Mouse (Mus musculus): ENCODE data around the gene Gm609.

Gm609 gene

DNA sequence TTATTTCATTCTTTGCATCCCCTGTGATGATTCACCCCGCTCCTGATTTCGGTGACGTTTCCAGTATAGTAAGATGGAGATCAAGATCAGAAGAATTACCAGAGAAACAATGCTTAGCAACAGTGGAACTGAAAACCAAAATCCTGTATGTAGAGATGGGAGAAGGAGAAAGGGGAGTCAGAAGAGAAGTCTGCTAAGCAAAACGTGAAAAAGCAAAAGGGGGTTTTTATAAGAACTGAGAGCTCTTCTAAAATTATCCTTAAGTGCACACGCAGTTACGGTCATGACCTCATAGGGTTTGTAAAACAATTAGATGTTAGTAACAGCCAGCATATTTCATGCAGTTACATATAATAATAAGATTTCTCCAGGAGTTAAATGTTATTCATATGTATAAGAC lies 100.5 kb downstream of the Gm609 start:
- in situ Hi-C loops (cut with MboI) = no loop called here

DNA sequence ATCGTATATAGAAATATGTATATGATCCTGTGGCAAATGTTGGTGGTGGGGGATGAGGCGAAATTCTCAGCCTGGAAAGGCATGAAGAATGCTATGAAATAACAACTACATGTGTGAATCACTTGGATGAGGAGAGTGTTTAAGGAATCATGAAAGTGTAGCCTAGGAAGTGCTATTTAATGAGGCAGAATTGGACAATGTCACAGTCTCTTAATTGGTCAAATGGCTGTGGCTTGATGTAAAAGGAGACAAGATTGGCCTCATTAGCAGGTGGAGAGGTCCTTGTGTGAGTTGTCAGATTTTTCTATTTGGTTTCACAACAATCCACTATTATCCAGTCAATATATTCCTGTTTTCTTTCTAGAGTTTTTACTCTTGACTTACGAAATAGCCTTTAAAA lies 101.1 kb downstream of the Gm609 start:
- in situ Hi-C loops (cut with MboI) = no loop called here

DNA sequence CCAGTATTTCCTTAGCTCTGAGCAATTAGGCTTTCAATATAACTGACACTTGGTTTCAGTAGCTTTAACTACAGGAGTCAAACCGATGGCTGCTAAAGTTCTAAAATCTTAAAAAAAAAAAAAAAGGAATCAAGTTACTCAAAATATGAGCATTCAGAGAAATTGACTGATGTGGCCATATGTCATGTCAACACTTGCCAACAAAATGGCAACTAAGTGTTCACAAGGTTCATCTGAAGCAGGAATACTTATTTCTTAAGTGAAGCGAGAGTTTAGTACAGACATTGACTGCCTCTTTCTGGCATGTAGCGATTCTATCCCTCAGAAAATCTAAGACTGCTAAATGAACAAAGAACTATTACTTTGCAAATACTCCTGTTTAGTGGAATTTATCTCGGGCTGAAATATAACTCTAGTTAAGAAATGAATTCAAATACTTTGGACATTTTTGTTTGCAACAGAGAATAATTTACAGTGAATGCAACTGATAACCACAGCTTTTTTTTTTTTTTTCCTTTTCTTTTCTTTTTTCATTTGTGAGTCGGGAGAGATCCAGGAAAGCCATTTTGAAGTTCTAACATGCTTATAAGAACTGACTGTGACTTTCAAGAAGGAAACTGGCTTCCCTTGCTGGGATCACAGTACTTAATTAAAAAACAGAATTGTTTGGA lies 102.3 kb downstream of the Gm609 start:
- in situ Hi-C loops (cut with MboI) = no loop called here

DNA sequence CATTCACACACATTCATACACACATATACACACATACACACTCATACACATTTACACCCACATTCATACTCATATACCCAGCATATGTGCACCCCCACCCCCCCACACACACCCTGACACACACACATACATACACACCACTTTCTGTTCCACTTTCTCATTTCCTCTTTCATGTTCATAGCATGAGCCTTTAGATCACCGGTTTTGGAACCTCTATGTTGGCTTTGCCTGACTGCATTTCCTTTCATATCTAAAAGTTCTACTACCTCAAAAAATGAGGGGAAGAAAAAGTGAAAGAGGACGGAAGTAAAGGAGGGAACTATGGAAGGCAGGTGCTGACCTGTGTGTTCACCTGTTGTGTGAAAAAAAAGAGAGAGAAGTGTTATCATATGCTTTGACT lies 102.9 kb downstream of the Gm609 start:
- in situ Hi-C loops (cut with MboI) = no loop called here

DNA sequence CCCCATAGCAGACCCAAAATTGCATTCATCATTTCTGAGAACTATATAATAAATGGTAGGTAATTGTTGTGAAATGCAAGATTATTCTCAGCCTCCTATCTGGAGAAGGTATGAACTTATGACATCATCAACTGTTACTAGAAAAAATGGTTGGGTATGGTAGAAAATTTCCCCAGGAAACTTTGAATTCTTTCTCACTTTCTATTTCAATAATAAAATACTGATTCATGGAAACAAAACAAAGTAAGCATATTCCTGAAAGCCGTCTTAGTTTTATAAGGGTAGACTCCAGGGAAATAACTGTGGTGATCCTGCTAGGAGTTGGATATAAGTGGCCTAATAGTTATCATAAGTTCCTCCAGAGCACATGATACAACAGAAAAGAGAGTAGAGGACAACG lies 103.7 kb downstream of the Gm609 start:
- in situ Hi-C loops (cut with MboI) = no loop called here

DNA sequence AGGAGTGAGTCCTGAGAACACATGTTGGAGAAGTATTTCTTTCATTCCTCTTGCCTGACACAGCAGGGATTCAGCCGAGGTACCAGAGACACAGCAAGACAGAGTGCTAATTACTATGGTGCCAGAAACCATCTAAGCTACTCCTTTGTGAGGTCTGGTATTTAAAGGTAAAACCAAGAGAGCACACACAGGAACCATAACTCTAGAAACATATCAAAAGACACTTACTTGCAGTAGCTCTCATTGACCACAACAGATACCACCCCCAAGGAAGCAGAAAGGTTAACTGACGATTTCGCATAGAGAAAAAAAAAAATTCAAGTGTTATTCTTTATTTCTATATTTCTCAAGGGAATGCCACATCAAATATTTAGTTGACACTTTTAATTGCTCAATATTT lies 111.0 kb downstream of the Gm609 start:
- in situ Hi-C loops (cut with MboI) = no loop called here

DNA sequence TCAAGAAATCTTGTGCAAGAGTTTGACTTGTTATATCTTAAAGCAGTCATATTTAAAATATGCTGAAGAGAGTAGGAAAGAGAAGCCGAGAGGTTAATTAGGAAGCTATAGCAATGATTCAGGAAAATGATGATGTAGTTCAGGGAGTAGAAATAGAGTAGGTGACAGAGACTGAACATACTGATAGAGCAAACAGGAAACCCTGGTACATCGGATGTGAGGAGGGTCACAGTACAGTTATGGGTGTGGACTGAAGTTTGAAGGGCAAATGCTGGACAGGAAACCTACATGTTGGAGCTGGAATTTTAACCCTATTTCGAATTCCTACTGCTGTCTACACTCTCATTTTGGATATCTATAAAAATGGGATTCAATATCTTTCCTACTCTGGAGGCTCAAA lies 113.8 kb downstream of the Gm609 start:
- in situ Hi-C loops (cut with MboI) = no loop called here

DNA sequence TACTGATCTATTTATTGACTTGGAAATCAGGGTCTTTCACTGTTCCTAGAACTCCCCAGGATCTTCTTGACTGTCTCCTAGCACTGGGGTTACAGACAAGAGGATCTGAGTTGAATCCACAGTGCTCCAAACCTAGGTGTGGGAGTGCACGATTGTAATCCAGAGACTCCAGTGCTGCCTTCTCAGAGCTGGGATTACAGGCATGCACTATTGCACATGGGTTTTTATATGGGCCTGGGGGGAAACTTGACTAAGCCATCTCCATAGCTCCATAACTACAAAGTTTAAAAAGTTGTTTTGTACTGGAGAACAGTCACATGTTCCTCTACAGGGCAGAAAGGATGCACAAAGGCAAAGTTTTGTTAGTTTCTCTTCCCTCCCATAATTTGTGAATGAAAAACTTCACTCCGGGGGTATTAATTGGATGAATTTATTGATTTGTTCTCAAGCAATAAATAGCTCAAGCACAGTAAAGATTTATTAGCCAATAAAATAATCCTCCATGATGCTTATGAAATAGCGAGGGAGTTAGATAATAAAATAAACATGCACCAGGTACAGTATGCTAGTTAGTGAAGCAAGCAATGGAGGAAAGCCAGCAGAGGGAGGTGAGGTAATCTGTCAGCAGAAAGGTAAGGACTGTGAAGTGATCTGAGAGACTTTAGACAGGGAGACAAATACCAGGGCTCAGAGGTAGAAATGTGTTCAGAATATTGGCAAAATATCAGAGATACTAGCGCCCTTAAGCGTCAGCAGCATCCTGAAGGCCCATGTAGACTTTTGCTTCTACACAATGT lies 114.4 kb downstream of the Gm609 start:
- in situ Hi-C loops (cut with MboI) = no loop called here

DNA sequence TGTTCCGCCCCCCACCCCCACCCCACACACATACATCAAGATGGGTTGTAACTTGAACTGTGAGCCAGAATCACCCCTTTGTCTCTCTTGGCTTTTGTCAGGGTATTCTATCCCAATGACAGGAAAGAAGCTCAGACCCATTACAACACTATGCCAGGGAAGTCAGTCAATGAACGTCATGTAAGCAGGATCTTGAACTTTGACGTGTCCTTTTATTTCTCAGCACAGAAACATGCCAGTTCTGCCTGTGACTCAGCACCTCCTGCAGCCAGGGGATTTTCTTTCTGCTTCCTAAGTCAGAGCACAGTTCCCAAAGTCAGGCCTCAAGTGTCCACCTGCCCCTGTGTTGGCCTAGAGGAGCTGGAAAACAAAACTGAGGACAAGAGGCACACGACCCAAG lies 115.4 kb downstream of the Gm609 start:
- in situ Hi-C loops (cut with MboI) = no loop called here

DNA sequence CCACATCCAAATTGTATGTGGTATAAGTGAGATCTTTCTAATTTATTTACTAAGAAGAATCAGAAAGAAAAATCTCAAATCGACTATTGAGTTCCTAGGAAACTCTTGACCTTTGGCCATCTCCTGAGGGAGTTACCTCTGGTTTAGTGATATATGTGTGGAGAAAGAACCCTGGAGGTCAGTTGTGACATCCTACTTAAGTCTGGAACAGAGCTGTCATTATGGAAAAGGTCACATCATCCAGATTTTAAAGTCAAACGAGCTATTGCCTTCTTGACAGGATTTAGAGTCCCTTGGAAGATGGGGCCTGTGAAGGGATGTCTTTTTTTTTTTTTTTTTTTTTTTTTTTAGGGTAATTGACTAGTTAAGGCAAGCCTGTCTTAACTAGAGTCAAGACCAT lies 116.0 kb downstream of the Gm609 start:
- in situ Hi-C loops (cut with MboI) = no loop called here

DNA sequence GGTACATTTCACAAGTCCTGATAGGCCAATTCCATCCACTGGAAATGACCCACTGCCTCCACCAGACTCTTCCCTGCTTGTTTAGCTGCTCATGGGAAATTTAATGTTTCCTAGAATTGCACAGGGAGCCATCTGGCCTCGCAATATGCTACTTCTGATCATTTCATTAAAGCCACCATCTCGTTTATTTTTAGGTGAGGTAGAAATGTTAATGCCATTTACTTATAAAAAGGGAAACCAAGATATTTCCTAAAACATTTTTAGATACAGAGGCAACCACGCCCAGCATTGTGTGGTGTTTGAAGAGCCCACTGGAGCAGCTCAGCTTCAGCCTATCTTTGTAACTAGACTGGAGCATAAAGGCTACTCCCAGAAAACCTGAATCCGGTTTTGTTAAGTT lies 116.5 kb downstream of the Gm609 start:
- in situ Hi-C loops (cut with MboI) = no loop called here

DNA sequence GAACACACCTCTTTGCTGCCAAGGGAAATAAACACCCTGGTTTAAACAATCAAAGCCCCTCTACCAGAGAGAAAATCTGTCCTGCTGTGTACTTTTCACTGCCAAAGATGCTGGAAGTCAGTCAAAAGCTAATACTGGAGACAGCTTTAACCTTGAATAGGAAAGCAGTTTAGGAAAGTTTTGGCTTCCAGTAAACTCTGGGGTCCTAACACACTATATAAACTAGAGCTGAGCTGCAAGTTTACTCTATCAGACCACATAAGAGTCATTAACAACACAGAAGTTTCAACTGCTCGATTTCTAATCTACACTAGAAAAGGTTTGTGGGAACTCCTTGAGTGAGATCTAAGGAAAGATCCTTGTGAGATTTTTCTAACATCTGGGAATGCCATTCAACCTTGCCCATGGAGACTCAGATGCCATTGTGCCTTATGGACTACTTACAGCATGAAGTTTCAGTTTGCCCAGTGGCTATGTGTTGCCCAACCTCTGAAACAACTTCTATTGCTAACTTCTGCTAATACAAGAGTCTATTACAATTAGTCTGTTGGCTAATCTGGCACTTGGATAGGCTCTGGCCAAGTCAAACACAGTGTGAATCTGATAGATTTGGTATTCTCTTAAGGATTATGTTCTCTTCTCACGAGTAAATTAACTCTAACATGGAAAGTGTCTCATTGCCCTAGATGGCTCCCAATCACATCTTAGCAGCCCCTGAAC lies 117.1 kb downstream of the Gm609 start:
- in situ Hi-C loops (cut with MboI) = no loop called here

DNA sequence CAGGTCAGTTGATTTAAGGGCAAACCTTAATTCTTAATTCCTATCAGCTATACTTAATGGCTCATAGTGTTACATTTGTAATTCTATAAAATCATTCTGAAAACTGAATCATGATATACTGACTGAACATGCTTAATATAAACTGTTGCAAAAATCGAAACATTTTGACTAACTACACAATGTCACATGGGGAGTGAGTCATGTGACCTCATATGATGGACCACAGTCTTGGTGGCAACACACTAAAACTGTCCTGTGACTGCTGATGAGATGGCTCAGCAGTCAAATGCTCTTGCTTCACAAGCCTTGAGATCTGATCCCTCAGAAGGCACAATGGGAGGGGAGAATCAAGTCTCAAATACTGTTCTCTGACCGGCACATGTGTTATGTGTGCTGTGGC lies 118.7 kb downstream of the Gm609 start:
- in situ Hi-C loops (cut with MboI) = no loop called here

DNA sequence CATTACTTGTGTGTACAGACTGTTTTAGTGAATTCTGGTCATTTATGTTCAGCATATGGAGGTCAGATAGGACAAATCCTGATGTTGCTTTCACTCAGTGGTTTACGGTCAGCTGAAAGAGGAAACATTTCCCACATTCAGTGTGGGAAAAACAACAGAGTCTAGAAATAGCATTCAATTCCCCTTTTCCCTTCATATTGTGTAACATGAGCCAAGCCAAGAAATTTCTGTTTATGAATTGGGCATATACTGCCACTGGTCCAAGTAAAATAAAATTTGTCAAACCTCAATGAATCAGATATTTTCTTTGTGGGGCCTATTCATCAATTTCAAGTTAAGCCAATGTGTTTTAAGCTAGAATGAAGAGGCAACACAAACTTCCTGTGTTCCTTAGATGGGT lies 121.7 kb downstream of the Gm609 start:
- in situ Hi-C loops (cut with MboI) = no loop called here

DNA sequence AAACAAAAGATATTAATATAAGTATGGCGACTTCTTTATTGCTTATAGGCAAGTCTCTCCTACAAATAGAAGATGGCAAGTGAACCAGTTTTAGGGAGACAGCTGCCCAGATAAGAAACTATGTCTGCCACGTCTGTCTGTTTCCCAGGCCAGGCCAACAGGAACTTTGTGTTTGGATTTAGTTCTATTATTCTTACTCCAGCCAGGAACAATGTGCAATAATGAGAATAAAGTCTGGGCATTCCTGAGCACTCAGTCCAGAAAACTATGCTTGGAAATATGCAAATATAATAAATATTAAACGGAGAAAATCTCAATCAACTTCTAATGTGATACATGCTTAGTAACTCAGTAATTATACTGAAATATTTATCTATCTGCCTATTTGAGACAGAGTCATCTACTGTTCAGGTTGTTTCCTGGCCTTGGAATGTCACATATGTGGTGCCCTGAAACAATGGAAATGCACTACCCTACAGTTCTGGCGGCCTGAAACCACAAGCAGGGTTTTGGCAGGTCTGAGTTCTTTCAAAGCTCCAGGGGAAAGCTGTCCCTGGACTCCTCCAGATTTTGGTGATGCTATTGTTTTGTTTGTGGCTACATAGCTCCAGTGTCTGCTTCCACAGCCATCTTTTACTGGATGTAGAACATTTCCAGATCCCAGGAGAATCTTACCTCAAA lies 123.3 kb downstream of the Gm609 start:
- in situ Hi-C loops (cut with MboI) = no loop called here

DNA sequence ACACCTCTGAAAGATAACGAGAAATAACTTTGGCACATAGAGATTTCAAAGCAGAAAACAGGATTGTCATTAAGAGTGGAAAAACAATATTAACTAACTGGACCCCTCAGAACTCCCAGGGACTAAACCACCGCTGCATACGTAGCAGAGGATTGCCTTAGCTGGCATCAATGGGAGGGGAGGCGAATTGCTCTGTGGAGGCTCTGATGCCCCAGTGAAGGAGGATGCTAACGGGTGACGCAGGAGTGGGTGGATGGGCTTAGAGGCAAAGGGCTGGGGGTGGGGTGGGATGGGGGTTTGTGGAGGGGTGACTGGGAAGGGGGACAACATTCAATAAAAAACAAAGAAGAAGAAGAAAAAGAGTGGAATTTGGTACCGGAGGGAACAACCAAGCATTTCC lies 126.7 kb downstream of the Gm609 start:
- in situ Hi-C loops (cut with MboI) = no loop called here

DNA sequence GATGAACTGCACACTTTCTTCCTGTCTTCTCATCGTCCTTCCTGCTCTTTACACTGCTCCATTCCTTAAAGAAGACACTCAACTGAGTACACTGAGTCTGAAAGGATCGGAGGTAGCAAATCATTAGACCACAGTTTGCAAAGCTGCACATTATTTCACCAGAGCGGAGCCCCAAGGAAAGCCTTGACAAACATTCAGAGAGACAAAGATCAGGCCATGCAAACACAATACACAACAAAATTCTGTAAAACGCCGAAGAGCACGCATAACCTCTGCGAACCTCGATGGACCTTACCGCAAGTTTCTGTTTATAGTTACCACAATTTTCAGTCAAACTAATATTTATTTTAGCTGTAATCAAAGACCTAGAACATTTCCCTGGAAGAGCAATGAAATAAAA lies 127.4 kb downstream of the Gm609 start:
- in situ Hi-C loops (cut with MboI) = no loop called here

DNA sequence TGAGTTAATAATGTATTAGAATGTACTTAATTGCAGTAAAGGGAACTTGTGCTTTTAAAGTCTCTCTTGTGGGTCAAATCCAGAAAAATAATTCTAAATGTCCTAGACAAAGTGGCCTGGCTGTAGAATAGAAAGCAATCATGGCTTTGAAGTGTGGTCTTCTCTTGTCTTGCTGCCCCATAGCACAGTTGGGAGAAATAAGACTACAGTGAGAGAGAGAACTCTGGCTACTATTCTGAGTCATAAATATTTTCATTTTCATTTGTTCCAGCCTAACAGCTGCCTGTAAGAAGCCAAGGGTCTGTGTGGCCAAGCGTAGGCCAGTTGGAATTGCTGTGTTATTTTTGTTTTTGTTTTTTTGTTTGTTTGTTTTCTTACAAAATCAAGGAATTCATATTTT lies 128.1 kb downstream of the Gm609 start:
- in situ Hi-C loops (cut with MboI) = no loop called here

DNA sequence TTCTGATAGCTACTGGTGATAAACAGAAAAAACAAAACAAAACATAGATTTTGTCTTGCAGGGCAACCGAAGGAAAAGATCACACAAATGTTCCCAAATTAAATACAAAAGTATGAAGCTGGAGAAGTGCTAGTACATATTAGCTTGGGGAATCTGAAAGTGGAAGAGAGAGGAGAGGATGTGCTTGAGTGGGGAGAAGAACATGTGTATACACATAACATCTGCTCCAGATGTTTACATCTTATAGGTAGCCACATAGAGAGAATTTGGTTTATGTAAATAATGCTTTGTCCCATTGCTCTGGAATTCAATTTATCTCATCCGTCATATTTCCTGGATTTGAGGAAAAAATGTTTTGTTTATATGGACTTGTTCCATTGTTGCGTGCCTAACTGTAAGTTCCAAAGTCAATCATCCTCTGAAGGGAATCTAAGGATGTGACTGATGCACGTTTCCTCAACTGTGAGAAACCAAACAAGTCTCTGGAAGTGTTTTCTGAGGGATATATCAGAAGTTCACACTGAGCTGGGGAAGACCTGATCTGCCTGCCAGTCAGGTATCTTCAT lies 129.2 kb downstream of the Gm609 start:
- in situ Hi-C loops (cut with MboI) = no loop called here
